Mouse (Mus musculus) cerebellum, adult 11-12 months (tissue): Measurements from ENCODE around the gene Cdk2.

ENCODE experiments used
- DNase-seq: peaks from one replicate; pipeline ENCODE4 v3.0.0; 2022

Gene Cdk2

DNA sequence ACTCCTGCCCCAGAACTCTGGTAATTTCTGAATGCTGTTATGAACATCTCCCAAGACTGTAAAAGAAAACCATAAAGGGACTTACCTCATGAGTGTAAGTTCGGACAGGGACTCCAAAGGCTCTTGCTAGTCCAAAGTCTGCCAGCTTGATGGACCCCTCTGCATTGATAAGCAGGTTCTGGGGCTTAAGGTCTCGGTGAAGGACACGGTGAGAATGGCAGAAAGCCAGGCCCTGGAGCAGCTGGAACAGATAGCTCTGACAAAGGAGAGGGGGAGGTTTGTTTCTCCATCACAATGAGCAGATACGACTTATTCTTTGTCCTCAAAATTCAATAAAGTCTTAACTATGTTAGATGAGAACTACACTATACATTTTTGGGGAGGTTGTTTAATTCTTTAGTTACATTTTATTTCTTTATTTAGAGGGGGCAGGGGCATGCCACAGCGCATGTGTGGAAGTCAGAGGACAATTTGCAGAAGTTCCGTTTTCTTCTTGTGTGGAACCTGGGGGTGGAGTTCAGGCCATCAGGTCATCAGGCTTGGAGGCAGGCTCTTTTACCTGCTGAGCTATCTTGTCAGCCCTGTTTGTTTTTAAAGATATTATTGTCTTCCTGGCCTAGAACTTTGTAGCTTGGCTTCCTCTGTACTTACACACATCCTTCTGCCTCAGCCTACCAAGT lies 2.4 kb downstream of the Cdk2 start:
- DNase-seq, result no peak

GRCm38 (mm10) chr10:128700712-128701111 lies 4.1 kb downstream of the Cdk2 start:
- DNase-seq, result no peak

DNA sequence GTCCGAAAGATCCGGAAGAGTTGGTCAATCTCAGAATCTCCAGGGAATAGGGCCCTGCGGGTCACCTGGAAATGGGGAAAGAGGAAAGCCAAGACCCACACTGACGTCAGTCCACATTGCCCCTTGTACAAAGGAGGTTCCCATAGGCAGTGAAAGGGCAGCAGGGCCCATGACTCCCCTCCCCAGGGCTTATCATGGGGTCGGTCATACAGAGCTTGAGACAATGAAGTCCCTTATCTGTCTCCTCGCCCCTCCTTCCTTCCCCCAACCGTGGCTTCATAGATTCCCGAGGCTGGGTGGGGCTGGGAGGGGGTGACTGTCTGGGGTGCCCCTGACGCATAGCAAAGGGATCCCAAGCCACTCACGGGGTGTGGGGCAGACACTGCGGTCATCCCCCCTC lies 5.2 kb downstream of the Cdk2 start:
- peak; percentile 19 for DNase-seq

DNA sequence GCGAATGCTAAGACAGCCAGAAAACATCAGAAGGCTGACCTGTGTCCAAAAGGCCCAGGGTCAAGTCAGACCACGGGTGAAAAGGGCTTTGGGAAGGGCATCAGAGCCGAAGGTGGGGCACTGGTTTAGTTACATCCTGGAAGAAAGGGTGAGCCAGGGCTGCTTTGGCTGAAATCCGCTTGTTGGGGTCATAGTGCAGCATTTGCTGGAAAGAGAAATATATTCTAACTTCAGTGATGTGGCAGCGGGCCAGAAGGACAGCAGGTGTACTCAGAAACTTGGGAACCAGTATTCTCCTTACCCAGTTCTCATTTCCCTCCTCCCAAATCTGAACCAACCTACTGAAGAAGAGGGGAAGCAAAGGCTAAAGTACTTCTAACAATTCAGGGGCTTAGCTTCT lies 5.8 kb downstream of the Cdk2 start:
- DNase-seq, result peak; percentile 24

DNA sequence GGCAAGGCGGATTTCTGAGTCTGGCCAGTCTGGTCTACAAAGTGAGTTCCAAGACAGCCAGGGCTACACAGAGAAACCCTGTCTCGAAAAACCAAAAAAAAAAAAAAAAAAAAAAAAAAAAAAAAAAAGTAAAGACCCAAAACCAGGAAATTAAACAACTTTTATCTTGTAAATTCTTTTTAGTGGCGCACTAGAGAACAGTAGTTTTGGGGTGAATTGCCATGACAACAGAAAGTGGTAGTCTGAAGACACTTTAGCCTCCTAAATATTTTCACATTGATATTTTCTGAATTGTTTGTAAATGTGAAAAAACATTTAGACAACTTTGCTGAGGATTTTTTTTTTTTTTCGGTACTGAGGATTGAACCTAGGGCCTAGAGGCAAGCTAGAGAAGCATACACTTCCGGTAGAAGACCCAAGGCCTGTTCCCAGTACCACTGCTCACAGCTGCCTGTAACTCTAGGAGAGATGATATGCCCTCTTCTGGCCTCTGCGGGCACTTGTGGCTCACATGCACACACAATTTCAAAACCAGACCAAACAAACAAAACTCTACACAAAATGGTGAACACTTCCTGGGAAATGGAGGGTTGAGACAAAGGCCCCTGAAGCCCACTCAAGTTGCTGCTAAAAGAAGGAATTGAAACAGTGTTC lies 7.6 kb downstream of the Cdk2 start:
- DNase-seq, result peak; percentile 42

- peak; percentile 100 for DNase-seq
Measured at GRCm38 (mm10) chr10:128695992-128696807, 8.6 kb downstream of the Cdk2 start, which contains the start of gene Rab5b. Rab5b (minus strand) TSS chr10:128696264.

- DNase-seq, result no peak
Measured at GRCm38 (mm10) chr10:128695411-128695991, 9.3 kb downstream of the Cdk2 start.

- no peak for DNase-seq
Measured at GRCm38 (mm10) chr10:128674469-128675008, 30.3 kb downstream of the Cdk2 start.

DNA sequence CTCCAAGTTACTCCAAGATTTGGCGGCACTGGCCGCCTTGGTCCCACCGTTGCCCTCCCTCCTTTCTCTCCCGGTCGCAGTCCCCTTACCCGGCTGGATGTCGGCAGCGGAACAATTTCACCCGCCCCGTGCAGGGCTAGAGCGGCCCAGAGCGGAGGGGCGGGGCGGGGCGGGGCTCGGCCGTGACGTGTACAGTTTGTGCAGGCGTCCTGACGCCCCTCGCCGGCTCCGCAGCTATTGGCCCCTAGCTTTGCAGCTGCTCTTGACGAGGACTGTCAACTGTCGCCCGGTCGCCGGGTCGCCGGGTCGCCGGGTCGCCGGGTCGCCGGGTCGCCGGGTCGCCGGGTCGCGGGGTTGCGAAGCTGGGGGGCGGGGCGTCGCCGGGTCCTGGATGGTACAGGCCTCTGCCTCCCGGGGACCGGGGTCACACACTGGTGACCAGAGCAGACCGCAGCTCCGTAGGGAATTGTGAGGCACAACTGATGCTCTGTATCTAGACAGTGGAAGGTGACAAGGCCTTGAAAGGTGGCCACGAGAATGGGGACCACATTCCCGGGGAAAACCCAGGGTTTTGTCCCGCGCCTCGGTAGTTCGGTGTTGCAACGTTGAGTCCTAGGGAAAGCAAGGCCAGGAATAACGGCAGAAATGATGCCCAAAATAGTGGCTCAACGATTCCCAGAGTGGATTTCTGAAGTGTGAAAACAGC lies 30.9 kb downstream of the Cdk2 start, which contains the start of gene Suox:
Gene Suox, minus strand, starts transcription at position 311 of the 706 bp plus-strand sequence.
- peak; percentile 82 for DNase-seq

- no peak for DNase-seq
Measured at GRCm38 (mm10) chr10:128671148-128671547, 33.7 kb downstream of the Cdk2 start.

GRCm38 (mm10) chr10:128668790-128669672 lies 35.8 kb downstream of the Cdk2 start:
- peak; percentile 86 for DNase-seq

DNA sequence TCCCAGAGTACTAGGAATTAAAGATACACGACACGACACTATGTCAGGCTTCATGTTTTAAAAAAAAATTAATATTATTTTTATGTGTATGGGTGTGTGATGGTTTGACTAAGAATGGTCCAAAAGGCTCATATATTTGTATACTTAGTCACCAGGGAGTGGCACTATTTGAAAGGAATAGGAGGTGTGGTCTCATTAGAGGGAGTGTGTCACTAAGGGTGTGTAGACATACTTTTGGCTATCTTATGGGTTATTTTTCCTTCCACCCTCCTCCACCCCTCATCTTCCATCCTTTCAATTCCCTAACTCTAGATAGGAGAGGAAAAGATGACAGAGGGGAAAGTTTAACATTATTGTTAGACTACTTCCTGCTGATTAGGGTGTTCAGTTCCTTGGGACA lies 39.0 kb downstream of the Cdk2 start:
- DNase-seq, result no peak

- DNase-seq, result no peak
Measured at GRCm38 (mm10) chr10:128665307-128665706, 39.5 kb downstream of the Cdk2 start.

- no peak for DNase-seq
Measured at GRCm38 (mm10) chr10:128664808-128665207, 40.0 kb downstream of the Cdk2 start.

- no peak for DNase-seq
Measured at GRCm38 (mm10) chr10:128663441-128664220, 41.2 kb downstream of the Cdk2 start.

GRCm38 (mm10) chr10:128662465-128662864 lies 42.4 kb downstream of the Cdk2 start:
- no peak for DNase-seq

GRCm38 (mm10) chr10:128659490-128659889 lies 45.3 kb downstream of the Cdk2 start:
- DNase-seq, result no peak

- DNase-seq, result no peak
Measured at GRCm38 (mm10) chr10:128657844-128658243, 47.0 kb downstream of the Cdk2 start.

DNA sequence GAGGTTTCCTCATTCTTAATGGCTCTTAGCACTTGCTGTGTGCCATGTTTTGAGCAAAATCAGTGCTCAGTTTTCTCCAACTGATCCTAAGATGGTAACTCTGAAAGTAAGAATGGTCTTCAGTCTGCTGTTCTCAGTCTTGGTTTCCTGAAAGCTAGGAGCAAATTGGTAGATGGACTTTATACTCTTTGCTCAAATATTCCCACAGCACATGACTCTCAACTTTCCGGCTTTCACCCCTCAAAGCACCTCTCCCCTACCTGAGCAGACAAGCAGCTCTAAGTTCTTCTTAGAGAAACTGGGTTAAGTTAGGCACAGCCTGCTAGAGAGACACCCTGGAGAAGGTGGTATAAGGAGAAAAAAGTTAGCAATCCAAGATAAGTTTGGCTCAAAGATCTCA lies 48.1 kb downstream of the Cdk2 start:
- no peak for DNase-seq

DNA sequence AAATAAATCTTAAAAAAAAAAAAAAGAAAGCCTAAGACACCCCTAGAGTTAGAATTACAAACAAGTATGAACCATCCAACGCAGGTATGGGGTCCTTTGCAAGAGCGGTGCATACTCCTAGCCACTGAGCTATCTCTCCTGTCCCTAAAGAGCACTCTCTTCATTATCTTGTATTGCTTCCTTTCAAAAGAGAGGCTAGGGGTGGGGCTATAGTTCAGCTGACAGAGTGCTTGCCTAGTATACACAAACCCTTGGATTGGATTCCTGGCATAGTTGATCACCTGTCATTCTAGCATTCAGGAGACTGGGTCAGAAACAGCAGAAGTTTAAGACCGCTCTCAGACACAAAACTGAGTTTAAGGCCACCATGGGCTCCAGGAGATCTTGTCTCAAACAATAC lies 49.6 kb downstream of the Cdk2 start:
- DNase-seq, result no peak
